Mouse (Mus musculus): Measurements from ENCODE around the gene A730071L15Rik. TPM values are rescaled to one million over a fixed set of nuclear protein-coding genes. Genes with fewer than 3 reads are reported as not detected.

The A730071L15Rik gene
- polyA plus RNA-seq (2015; fragmentation: Nextera tagmentation; extraction: Ambion mirVana) = 0.69 and 0.79 TPM in 2 replicates

DNA sequence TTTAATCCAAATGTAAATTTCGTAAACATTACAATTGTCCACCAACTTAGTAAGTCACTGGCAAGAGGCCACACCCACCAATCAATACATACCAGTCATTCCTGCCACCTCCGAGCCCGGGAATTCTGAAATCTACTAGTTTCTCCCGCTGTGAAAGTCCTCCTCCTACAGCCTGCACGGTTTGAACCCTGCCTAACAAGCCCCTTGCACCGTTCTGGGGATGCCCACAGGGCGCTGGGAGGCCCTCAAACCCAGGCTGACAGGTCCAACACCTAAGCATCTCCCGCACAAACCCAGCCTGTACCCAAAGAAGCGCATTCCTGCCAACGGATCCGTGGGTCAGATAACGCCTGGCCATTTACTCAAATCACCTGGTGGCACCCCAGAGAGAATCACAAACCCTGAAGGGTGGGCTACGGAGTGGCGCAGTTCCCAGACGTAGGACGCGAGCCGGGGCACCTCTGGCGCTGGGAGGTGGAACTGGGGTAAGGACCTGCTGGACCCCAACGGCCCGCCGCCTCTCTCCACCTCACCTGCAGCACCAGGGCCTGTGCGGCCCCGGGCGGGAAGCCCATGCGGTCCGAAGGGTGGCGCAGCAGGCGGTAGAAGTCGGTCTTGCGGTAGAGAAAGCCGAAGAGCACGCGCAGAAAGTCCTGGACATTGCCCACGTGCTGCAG lies at the start of gene A730071L15Rik:
A730071L15Rik (plus strand) TSS at position 620 of the 677 bp plus-strand sequence.
- H3K27ac ChIP-seq = peak within 1 kb of the TSS; percentile 96
- H3K4me2 ChIP-seq = peak within 1 kb of the TSS; percentile 98
- peaks cover 28% of the 10 kb centered on the region for H3K4me1 ChIP-seq
- H3K9ac ChIP-seq = peak within 1 kb of the TSS; percentile 96
- ATAC-seq = peak; percentile 34
- no peaks in the 10 kb centered on the region for H3K27me3 ChIP-seq
- under 1% methylated on average over 35 of the region's 35 CpGs for WGBS
- peak within 1 kb of the TSS; percentile 100 for H3K4me3 ChIP-seq
- no peaks in the 10 kb centered on the region for H3K9me3 ChIP-seq (replicated peaks)
- H3K36me3 ChIP-seq (ENCODE audit: poor library complexity, severe bottlenecking) = peaks cover 4% of the 10 kb centered on the region; the same call in 1 of the 2 replicates

DNA sequence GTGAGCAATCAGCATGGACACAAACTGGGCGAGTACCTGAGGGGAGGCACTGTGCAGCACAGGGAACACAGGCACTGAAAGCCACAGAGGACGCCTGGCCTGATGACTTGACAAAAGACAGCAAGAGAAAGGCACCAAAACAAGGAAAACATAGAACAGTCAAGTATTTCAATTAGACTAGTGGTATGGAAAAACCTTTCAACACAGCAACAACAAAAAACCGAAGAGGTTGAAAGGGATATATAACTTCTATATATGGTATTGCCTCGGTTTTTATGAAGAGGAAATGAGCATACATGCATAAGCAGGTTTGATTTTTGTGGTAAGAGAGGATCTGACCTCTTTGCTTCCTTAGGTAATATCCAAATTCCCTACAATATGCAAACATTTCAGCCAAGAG lies 47.0 kb upstream of the A730071L15Rik start:
- Histone ChIP-seq H3K9ac (no peak overlapping the region), H3K4me2 (no peak overlapping the region), H3K36me3 (ENCODE audit: poor library complexity, severe bottlenecking) (peaks cover 21% of the 10 kb centered on the region), H3K4me3 (no peak overlapping the region), H3K27ac (no peak overlapping the region), H3K9me3 (replicated peaks) (no peaks in the 10 kb centered on the region), H3K4me1 (peaks cover 18% of the 10 kb centered on the region), H3K27me3 (no peaks in the 10 kb centered on the region)
- no peak for ATAC-seq
- 79% methylated on average over 4 of the region's 4 CpGs for WGBS

DNA sequence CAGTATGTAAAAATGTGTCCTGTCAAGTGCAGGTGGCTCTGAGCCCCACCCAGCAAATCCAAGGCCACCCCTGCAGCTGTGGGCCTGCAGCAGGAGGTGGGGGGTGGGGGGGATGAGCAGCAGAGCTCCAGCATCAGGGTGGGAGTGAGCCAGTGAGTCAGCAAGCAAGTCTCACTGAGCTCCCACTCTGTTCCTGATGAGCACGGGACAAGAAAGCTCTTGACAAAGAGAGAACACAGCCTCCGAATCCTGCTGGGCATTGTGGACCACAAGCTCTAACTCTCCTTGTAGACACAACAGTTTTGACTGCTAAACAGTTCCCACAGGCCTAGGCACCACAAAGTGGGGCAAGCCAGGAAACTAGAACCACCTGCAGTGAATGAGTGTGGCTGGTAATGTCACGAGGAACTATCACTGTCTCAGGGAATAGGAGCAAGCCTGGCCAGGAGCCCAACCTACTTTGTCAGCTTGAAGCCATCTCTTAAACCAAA lies 45.6 kb upstream of the A730071L15Rik start:
- ATAC-seq = no peak
- no peaks in the 10 kb centered on the region for H3K9me3 ChIP-seq (replicated peaks)
- H3K4me3 ChIP-seq = no peak overlapping the region
- H3K9ac ChIP-seq = no peak overlapping the region
- no peak overlapping the region; the same call in 1 of the 2 replicates for H3K27ac ChIP-seq
- 52% methylated on average over 3 of the region's 3 CpGs for WGBS
- peaks cover 18% of the 10 kb centered on the region for H3K4me1 ChIP-seq
- no peaks in the 10 kb centered on the region for H3K27me3 ChIP-seq
- H3K4me2 ChIP-seq = no peak overlapping the region
- peaks cover 12% of the 10 kb centered on the region for H3K36me3 ChIP-seq (ENCODE audit: poor library complexity, severe bottlenecking)

DNA sequence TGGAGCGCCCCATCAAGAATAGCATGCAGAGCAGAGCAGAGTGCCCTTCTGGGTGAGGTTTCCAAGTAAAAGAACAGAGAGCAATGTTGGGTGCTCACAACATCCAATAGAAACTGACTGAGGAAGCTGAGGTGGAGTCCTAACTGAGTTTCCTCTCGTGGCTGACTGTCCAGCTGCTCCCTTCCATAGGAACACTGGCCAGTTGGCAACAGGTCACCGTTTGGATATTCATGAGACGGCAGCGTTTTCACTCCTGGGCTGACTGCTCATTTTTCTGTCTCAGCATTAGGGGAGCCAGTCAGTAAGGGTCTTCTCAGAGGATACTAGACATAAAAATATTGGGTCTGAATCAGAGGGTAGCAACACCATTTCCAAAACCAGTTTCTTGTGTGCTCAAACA lies 43.2 kb upstream of the A730071L15Rik start:
- peaks cover 25% of the 10 kb centered on the region for H3K4me1 ChIP-seq
- WGBS = 88% methylated on average over 5 of the region's 5 CpGs
- H3K9ac ChIP-seq = no peak overlapping the region
- H3K36me3 ChIP-seq (ENCODE audit: poor library complexity, severe bottlenecking) = no peaks in the 10 kb centered on the region
- H3K4me2 ChIP-seq = no peak overlapping the region
- no peak overlapping the region for H3K27ac ChIP-seq
- ATAC-seq = no peak
- no peaks in the 10 kb centered on the region for H3K27me3 ChIP-seq
- H3K9me3 ChIP-seq (replicated peaks) = no peaks in the 10 kb centered on the region
- no peak overlapping the region for H3K4me3 ChIP-seq

DNA sequence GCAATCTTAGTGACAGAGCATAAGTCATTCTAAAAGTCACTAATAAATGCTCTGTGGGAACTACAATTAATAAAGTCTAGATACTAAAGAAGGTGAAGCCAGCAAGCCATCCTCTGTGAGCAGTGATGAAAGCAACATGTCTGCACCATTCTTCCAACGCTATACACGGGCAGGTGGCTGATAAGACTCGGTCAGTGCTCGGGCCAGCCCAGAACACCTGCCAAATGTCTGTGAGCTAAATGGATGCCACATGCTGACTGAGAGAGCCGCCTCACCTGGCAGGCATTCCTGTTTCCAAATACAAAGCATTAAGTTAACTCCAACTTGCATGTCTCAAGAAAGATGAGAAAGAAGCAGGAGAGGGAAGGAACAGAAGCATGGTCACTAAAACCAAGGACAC lies 42.7 kb upstream of the A730071L15Rik start:
- H3K27ac ChIP-seq = no peak overlapping the region
- peaks cover 25% of the 10 kb centered on the region for H3K4me1 ChIP-seq
- no peaks in the 10 kb centered on the region for H3K27me3 ChIP-seq
- WGBS = 86% methylated on average over 5 of the region's 5 CpGs
- H3K4me3 ChIP-seq = no peak overlapping the region
- no peak overlapping the region for H3K4me2 ChIP-seq
- no peaks in the 10 kb centered on the region for H3K36me3 ChIP-seq (ENCODE audit: poor library complexity, severe bottlenecking)
- ATAC-seq = no peak
- no peaks in the 10 kb centered on the region for H3K9me3 ChIP-seq (replicated peaks)
- H3K9ac ChIP-seq = no peak overlapping the region

DNA sequence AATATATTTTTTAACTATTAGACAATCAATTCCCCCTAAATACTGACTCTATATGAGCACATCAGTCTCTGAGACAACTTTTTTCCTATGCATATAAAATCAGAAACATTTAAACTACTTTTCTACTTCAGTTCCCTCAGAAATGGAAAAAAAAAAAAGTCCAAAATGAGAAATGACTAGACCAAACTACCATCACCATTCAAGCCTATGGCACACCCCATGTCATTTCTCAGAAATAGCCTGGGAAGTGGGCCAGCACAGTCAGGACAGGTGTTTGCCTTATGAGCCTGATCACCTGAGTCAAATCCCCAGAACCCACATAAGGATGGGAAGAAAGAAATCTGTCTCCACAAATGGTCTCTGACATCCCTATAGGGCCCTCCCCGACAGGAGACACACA lies 41.3 kb upstream of the A730071L15Rik start:
- Histone ChIP-seq H3K9ac (no peak overlapping the region), H3K27me3 (no peaks in the 10 kb centered on the region), H3K4me2 (no peak overlapping the region), H3K27ac (no peak overlapping the region), H3K4me3 (no peak overlapping the region), H3K9me3 (replicated peaks) (no peaks in the 10 kb centered on the region), H3K36me3 (ENCODE audit: poor library complexity, severe bottlenecking) (no peaks in the 10 kb centered on the region), H3K4me1 (peaks cover 25% of the 10 kb centered on the region)
- ATAC-seq = no peak
- 84% methylated on average over 1 of the region's 1 CpGs for WGBS

DNA sequence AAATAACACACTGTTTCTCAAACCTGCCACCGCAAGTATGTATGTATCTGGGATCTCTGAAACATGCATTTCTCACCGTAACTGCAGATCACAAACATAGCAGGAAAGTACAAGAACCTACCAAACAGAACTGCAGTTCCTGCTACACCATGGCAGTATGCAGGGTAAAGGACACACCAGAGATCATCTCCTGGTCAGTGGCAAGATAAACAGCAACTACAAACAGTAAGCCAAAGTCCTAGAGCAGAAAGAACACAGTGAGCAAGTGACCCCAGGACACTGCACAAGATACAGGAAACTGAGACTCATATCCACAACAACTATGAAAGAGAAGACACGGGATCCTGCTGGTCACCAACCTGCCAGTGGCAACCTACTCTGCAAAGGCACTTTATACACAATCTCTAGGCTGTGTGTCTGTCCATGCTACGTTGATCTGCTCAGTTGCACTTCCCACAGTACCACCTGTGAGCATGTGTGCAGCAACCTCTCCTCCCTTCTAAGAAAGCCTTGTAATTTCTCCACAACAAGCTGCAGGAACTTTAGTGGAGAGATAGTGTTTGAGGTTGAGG lies 40.0 kb upstream of the A730071L15Rik start:
- H3K27ac ChIP-seq = no peak overlapping the region
- no peaks in the 10 kb centered on the region for H3K9me3 ChIP-seq (replicated peaks)
- no peak for ATAC-seq
- no peaks in the 10 kb centered on the region for H3K27me3 ChIP-seq
- H3K9ac ChIP-seq = no peak overlapping the region
- H3K36me3 ChIP-seq (ENCODE audit: poor library complexity, severe bottlenecking) = no peaks in the 10 kb centered on the region
- H3K4me3 ChIP-seq = no peak overlapping the region
- WGBS = 94% methylated on average over 4 of the region's 4 CpGs
- H3K4me1 ChIP-seq = peaks cover 14% of the 10 kb centered on the region
- no peak overlapping the region for H3K4me2 ChIP-seq

DNA sequence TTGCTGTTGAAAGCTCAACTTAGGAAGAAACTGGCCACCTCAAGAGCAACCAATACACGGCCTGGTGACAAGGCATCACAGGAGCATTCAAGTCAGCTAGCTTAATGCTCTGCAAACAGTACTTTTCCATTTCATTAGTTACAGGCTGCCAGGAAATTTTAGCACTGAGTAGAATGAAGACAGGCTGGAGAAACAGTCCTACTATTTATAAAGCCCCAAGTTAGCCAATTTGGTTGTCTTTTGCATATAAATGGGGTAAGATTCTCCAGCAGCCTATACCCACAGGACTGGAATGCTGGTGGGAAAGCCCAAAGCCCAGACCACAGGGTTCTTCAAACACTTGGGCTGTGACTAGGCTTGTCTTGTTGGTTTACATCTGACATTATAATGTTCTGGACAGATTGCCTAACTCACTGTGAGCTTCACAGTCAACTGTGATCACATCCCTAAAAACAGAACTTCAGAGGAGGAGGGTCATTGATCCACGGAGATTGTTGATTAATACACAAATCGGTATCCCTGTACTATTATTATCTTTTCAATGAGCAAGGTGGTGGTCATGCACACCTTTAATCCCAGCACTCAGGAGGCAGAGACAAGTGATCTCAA lies 39.1 kb upstream of the A730071L15Rik start:
- H3K27ac ChIP-seq = no peak overlapping the region
- WGBS = 83% methylated on average over 3 of the region's 3 CpGs
- no peak overlapping the region for H3K9ac ChIP-seq
- no peaks in the 10 kb centered on the region for H3K27me3 ChIP-seq
- no peak overlapping the region for H3K4me3 ChIP-seq
- H3K4me1 ChIP-seq = peaks cover 11% of the 10 kb centered on the region; the same call in 1 of the 2 replicates
- no peaks in the 10 kb centered on the region for H3K36me3 ChIP-seq (ENCODE audit: poor library complexity, severe bottlenecking)
- no peak overlapping the region for H3K4me2 ChIP-seq
- H3K9me3 ChIP-seq (replicated peaks) = no peaks in the 10 kb centered on the region
- no peak for ATAC-seq

DNA sequence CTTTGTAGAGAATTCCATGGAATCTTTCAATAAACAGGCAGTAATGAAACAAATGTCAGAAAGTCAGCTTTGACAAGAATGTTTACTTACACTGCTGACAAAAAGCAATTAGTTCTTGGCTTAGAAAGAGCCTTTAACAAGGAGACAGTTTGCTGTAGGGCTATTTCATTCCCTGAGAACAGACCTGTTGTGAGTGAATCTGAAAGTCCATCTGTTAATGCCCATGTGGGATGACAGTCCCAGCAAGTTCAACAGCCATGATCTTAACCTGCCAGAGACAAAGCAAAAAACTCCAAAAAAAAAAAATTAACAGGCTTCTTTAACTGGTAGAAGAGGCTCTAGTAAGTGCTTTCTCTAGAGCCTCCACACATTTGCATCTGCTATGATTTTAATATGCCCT lies 38.3 kb upstream of the A730071L15Rik start:
- Histone ChIP-seq H3K36me3 (ENCODE audit: poor library complexity, severe bottlenecking) (no peaks in the 10 kb centered on the region), H3K9me3 (replicated peaks) (no peaks in the 10 kb centered on the region), H3K4me3 (no peak overlapping the region), H3K4me1 (peaks cover 11% of the 10 kb centered on the region; the same call in 1 of the 2 replicates), H3K9ac (no peak overlapping the region), H3K27ac (no peak overlapping the region), H3K4me2 (no peak overlapping the region), H3K27me3 (no peaks in the 10 kb centered on the region)
- no peak for ATAC-seq

DNA sequence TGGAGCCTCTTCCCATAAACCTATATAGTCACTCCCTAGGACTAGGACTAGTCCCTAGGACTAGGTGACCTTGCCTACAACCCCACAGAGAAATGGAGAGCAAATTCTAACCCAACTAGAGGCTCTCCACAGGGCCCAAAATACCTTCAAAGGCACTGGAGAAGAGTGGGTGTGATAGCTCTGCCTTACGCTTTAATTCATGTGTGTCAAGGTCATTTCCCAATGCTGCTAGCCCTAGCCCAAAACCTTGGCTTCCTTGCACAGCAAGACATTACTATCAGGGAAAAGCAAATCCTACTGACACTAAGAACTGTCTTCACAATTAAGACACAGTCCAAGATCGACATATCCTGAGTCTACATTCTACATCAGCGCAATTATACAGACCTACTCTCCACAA lies 36.8 kb upstream of the A730071L15Rik start:
- WGBS = over 99% methylated on average over 3 of the region's 3 CpGs
- Histone ChIP-seq H3K36me3 (ENCODE audit: poor library complexity, severe bottlenecking) (no peaks in the 10 kb centered on the region), H3K27me3 (no peaks in the 10 kb centered on the region), H3K4me1 (peaks cover 7% of the 10 kb centered on the region; the same call in 1 of the 2 replicates), H3K27ac (no peak overlapping the region), H3K4me3 (no peak overlapping the region), H3K4me2 (no peak overlapping the region), H3K9ac (no peak overlapping the region), H3K9me3 (replicated peaks) (no peaks in the 10 kb centered on the region)
- ATAC-seq = no peak

DNA sequence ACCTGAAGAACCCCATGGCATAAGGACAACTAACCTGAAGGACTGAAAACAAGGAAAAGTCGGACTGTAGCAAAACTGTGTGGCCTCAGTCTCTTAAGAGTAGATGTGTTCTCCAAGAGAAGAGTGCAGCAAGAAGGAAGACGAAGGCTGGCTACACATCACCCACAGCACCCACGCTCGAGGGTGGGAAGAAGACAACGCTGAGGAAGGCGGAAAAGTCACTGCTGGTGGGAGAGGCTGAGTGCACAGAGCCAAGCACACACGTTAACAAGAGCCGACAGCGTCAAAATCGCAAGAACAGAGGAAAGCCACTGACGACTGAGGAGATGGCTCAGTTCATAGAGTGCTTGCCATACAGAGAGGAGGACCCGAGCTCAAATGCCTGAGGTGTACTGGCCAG lies 36.1 kb upstream of the A730071L15Rik start:
- Histone ChIP-seq H3K9me3 (replicated peaks) (no peaks in the 10 kb centered on the region), H3K9ac (no peak overlapping the region), H3K4me1 (peaks cover 7% of the 10 kb centered on the region; the same call in 1 of the 2 replicates), H3K4me2 (no peak overlapping the region), H3K27me3 (no peaks in the 10 kb centered on the region), H3K36me3 (ENCODE audit: poor library complexity, severe bottlenecking) (no peaks in the 10 kb centered on the region), H3K4me3 (no peak overlapping the region), H3K27ac (no peak overlapping the region)
- 92% methylated on average over 12 of the region's 12 CpGs for WGBS
- no peak for ATAC-seq

DNA sequence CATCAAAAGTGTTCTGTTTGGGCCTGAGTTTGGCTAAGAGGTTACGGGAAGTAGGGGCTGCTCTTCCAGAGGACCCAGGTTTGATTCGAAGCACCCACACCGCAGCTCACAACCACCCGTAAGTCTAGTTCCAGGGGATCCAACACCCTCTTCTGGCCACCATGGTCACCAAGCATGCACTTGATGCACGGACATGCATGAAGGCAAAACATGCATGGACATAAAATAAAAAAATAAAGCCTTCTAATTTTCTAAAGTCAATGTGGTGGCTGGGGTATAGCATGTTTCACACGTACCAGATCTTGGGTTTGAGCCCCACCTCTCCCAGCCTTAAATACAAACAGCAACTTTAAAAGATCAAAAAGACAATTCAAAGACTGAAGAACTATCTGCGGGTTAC lies 35.0 kb upstream of the A730071L15Rik start:
- WGBS = 97% methylated on average over 7 of the region's 7 CpGs
- H3K27ac ChIP-seq = no peak overlapping the region
- no peak overlapping the region for H3K9ac ChIP-seq
- no peaks in the 10 kb centered on the region for H3K9me3 ChIP-seq (replicated peaks)
- no peaks in the 10 kb centered on the region for H3K27me3 ChIP-seq
- H3K4me3 ChIP-seq = no peak overlapping the region
- H3K4me1 ChIP-seq = peaks cover 7% of the 10 kb centered on the region; the same call in 1 of the 2 replicates
- no peaks in the 10 kb centered on the region for H3K36me3 ChIP-seq (ENCODE audit: poor library complexity, severe bottlenecking)
- no peak for ATAC-seq
- H3K4me2 ChIP-seq = no peak overlapping the region
